11 mouse cellular contexts compared by ENCODE assay signal in genomic region chr8:123788416-123789170, GRCm38 (mm10). TPM values are rescaled to one million over a fixed set of nuclear protein-coding genes. Genes with fewer than 3 reads are reported as not detected.
DNase-seq lines count a peak whose midpoint lies in the region; ATAC-seq and TF ChIP-seq lines count a peak whose summit lies in the region.
"Had no signal": no experiment of that assay in that cellular context is flagged by ENCODE, and none has a peak within 500 bp of the region (broad histone marks: within the 10 kb centered on the region; RNA-seq: fewer than 3 reads in every experiment).

No protein-coding gene starts in this region.

- no peaks in the 10 kb centered on the region for H3K36me3 ChIP-seq in midbrain, postnatal 0 days (ENCODE audit: insufficient read depth, low read length)
- no peaks in the 10 kb centered on the region for H3K36me3 ChIP-seq in midbrain, embryonic 15.5 days (replicated peaks)
- H3K36me3 ChIP-seq in stomach, embryonic 16.5 days (ENCODE audit: control insufficient read depth, insufficient read depth, low read length): no peaks in the 10 kb centered on the region

- no peak overlapping the region for H3K4me3 ChIP-seq in midbrain, postnatal 0 days (ENCODE audit: low read depth, low read length)
- no peak overlapping the region for H3K4me3 ChIP-seq in midbrain, embryonic 15.5 days
- H3K4me3 ChIP-seq in stomach, embryonic 16.5 days (replicated peaks; ENCODE audit: low read length): no peak overlapping the region

- no peak overlapping the region for H3K4me2 ChIP-seq in midbrain, postnatal 0 days (ENCODE audit: low read depth, low read length, poor library complexity, severe bottlenecking)
- H3K4me2 ChIP-seq in midbrain, embryonic 15.5 days: no peak overlapping the region
- 0 out of 2 replicates have a peak overlapping the region, but pooled peaks have one; percentile 3 for H3K4me2 ChIP-seq in stomach, embryonic 16.5 days (ENCODE audit: low read depth, low read length)
- H3K4me2 ChIP-seq: midbrain, embryonic 11.5 days had no signal

- no peaks in the 10 kb centered on the region for H3K27me3 ChIP-seq in midbrain, postnatal 0 days (ENCODE audit: insufficient read depth, low read length)
- H3K27me3 ChIP-seq in midbrain, embryonic 15.5 days (replicated peaks): peaks cover 6% of the 10 kb centered on the region; the same call in 1 of the 2 replicates
- H3K27me3 ChIP-seq in stomach, embryonic 16.5 days (ENCODE audit: control insufficient read depth, insufficient read depth, low read length): no peaks in the 10 kb centered on the region

- intact Hi-C loops in heart, postnatal 10 days (cut with DNase I): no loop called here

- no peak overlapping the region for H3K9ac ChIP-seq in midbrain, postnatal 0 days (replicated peaks; ENCODE audit: low read length, poor library complexity, severe bottlenecking)
- H3K9ac ChIP-seq in midbrain, embryonic 15.5 days: no peak overlapping the region
- H3K9ac ChIP-seq in stomach, embryonic 16.5 days (ENCODE audit: low read length): no peak overlapping the region

- no peaks in the 10 kb centered on the region for H3K9me3 ChIP-seq in midbrain, postnatal 0 days (ENCODE audit: low read length)
- no peaks in the 10 kb centered on the region for H3K9me3 ChIP-seq in midbrain, embryonic 15.5 days
- no peaks in the 10 kb centered on the region for H3K9me3 ChIP-seq in stomach, embryonic 16.5 days (replicated peaks; ENCODE audit: control insufficient read depth, low read length)

- peak; percentile 22 for DNase-seq in embryo, embryonic 11 days
- no peak for DNase-seq in embryo, embryonic 10 days (ENCODE audit: low spot score)
- DNase-seq in midbrain, postnatal 0 days (ENCODE audit: low spot score): peak; percentile 25
- peak; percentile 86 to 89 for DNase-seq in cerebellum, adult 18-20 months
- DNase-seq in heart, postnatal 10 days: no peak
- DNase-seq in ovary, postnatal 36 days (ENCODE audit: low spot score): no peak
- DNase-seq: thymus, adult 18-20 months had no signal

- no peak for ATAC-seq in midbrain, postnatal 0 days (ENCODE audit: low FRiP score)
- no peak for ATAC-seq in midbrain, embryonic 15.5 days (replicated peaks)
- no peak for ATAC-seq in stomach, embryonic 16.5 days (ENCODE audit: insufficient read depth, low FRiP score)
- ATAC-seq: lung, postnatal 0 days had no signal

- no peak overlapping the region for H3K27ac ChIP-seq in midbrain, postnatal 0 days (ENCODE audit: low read depth, low read length)
- H3K27ac ChIP-seq in midbrain, embryonic 15.5 days: no peak overlapping the region
- H3K27ac ChIP-seq in stomach, embryonic 16.5 days (ENCODE audit: low read length): 0 out of 2 replicates have a peak overlapping the region, but pooled peaks have one; percentile 2

- no peaks in the 10 kb centered on the region for H3K4me1 ChIP-seq in midbrain, postnatal 0 days (ENCODE audit: insufficient read depth, low read length)
- no peaks in the 10 kb centered on the region for H3K4me1 ChIP-seq in midbrain, embryonic 15.5 days
- H3K4me1 ChIP-seq in stomach, embryonic 16.5 days (ENCODE audit: control insufficient read depth, insufficient read depth, low read length): peaks cover 8% of the 10 kb centered on the region; the same call in 1 of the 2 replicates

- WGBS in midbrain, postnatal 0 days: 54% methylated on average over 14 of the region's 14 CpGs
- WGBS in midbrain, embryonic 15.5 days: 57% methylated on average over 14 of the region's 14 CpGs
- WGBS in stomach, embryonic 16.5 days: 32% methylated on average over 14 of the region's 14 CpGs

- TF ChIP-seq CTCF in midbrain, postnatal 0 days (IDR thresholded peaks at IDR 0.05): no peak

RNA-seq across cellular contexts. Expression of gene Rab4a, which starts 17.2 kb away (rescaled TPM):
- total RNA-seq in midbrain, postnatal 0 days (2014; rRNA removed): 54.2 and 59.8 TPM in 2 replicates
- polyA plus RNA-seq in midbrain, postnatal 0 days (2015; fragmentation: Nextera tagmentation; extraction: Ambion mirVana): 97.7 and 101 TPM in 2 replicates
- polyA plus RNA-seq in midbrain, embryonic 15.5 days (2015; fragmentation: Nextera tagmentation; extraction: Ambion mirVana): 73.5 and 76.3 TPM in 2 replicates
- polyA plus RNA-seq in stomach, embryonic 16.5 days (2015; fragmentation: Nextera tagmentation; extraction: Ambion mirVana): 42.2 and 44.4 TPM in 2 replicates
- 1 to 10 TPM; 8.0 to 9.5 TPM for total RNA-seq in heart, postnatal 10 days (2021)

Comparison
In these comparisons a context has a peak if more than half of its experiments do, and no peak if none do; other contexts are left out.
1. DNase-seq: peak in embryo, embryonic 11 days (single experiment), midbrain, postnatal 0 days (single experiment) and cerebellum, adult 18-20 months (2 of 2); none in embryo, embryonic 10 days (single experiment), heart, postnatal 10 days (0 of 2) and ovary, postnatal 36 days (single experiment).